Mouse (Mus musculus): ENCODE measurements around the gene 4933400A11Rik.

The 4933400A11Rik gene

GRCm38 (mm10) chrX:169779535-169779934, at the start of gene 4933400A11Rik:
4933400A11Rik (minus strand) TSS chrX:169779635.
- DNase-seq (ENCODE audit: low spot score) = no peak

GRCm38 (mm10) chrX:169828136-169828535, 48.7 kb upstream of the 4933400A11Rik start:
- no peak for DNase-seq (ENCODE audit: low spot score)

GRCm38 (mm10) chrX:169827720-169828119, 48.3 kb upstream of the 4933400A11Rik start:
- no peak for DNase-seq (ENCODE audit: low spot score)

GRCm38 (mm10) chrX:169826947-169827346, 47.5 kb upstream of the 4933400A11Rik start:
- DNase-seq (ENCODE audit: low spot score) = no peak

- DNase-seq (ENCODE audit: low spot score) = no peak
Measured at GRCm38 (mm10) chrX:169813673-169814072, 34.2 kb upstream of the 4933400A11Rik start.

- no peak for DNase-seq (ENCODE audit: low spot score)
Measured at GRCm38 (mm10) chrX:169811783-169812182, 32.3 kb upstream of the 4933400A11Rik start.

- DNase-seq (ENCODE audit: low spot score) = no peak
Measured at GRCm38 (mm10) chrX:169811318-169811717, 31.9 kb upstream of the 4933400A11Rik start.

- DNase-seq (ENCODE audit: low spot score) = no peak
Measured at GRCm38 (mm10) chrX:169807744-169808143, 28.3 kb upstream of the 4933400A11Rik start.

GRCm38 (mm10) chrX:169805791-169806190, 26.4 kb upstream of the 4933400A11Rik start:
- no peak for DNase-seq (ENCODE audit: low spot score)

GRCm38 (mm10) chrX:169800238-169800637, 20.8 kb upstream of the 4933400A11Rik start:
- no peak for DNase-seq (ENCODE audit: low spot score)

GRCm38 (mm10) chrX:169798987-169799680, 19.7 kb upstream of the 4933400A11Rik start:
- DNase-seq (ENCODE audit: low spot score) = peak; percentile 25

GRCm38 (mm10) chrX:169797148-169797547, 17.7 kb upstream of the 4933400A11Rik start:
- DNase-seq (ENCODE audit: low spot score) = no peak

- DNase-seq (ENCODE audit: low spot score) = no peak
Measured at GRCm38 (mm10) chrX:169794831-169795311, 15.4 kb upstream of the 4933400A11Rik start.

- no peak for DNase-seq (ENCODE audit: low spot score)
Measured at GRCm38 (mm10) chrX:169794421-169794820, 15.0 kb upstream of the 4933400A11Rik start.

GRCm38 (mm10) chrX:169792879-169793278, 13.4 kb upstream of the 4933400A11Rik start:
- no peak for DNase-seq (ENCODE audit: low spot score)

- DNase-seq (ENCODE audit: low spot score) = no peak
Measured at GRCm38 (mm10) chrX:169789702-169790101, 10.3 kb upstream of the 4933400A11Rik start.

- no peak for DNase-seq (ENCODE audit: low spot score)
Measured at GRCm38 (mm10) chrX:169758001-169758400, 21.4 kb downstream of the 4933400A11Rik start.

- DNase-seq (ENCODE audit: low spot score) = no peak
Measured at GRCm38 (mm10) chrX:169735387-169735969, 44.0 kb downstream of the 4933400A11Rik start.

All from left cerebral cortex, adult 11 months (tissue).